Mouse (Mus musculus): ENCODE measurements around the gene Isg20l2. TPM values are rescaled to one million over a fixed set of nuclear protein-coding genes. Genes with fewer than 3 reads are reported as not detected.

Isg20l2 gene
- 8.2 TPM for polyA plus RNA-seq (2017; shearing (Covaris generic))

DNA sequence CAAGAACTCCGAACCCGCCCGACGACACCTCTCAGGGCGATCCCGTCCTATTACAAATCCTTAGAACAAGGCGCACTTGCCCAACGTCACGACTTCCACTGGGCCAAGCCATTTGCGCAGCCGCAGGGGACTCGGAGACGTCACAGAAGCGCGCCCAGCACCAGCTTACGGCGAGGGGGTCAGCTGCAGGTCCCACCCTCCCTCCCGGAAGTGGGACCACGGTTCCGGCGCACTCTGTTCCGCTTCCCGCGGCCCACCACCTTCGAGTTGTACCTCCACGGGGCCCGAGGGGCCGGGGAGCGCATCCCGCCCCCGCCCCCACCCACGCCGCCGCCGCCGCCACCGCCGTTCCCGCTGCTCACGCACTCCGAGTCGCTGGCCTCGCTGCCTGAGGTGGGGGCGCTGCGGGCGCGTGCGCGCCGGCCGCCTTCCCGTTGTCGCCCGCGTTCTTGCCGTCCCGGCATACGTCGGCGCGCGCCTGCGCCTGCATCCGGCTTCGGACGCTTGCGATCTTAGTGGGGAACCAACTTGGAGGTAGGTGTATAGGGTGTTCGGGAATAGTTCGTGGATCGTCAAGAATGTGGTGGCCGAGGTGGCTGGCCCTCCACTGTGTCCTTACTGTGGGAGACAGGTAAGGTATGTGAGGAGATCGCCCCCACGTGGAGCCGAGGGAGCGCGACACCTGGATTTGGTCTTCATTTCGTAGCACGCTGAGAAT, at the start of gene Isg20l2, which contains the start of gene Rrnad1:
Isg20l2 (plus strand) TSS at position 237 of the 718 bp plus-strand sequence.
Rrnad1 (minus strand) TSS at position 640 of the 718 bp plus-strand sequence.

DNA sequence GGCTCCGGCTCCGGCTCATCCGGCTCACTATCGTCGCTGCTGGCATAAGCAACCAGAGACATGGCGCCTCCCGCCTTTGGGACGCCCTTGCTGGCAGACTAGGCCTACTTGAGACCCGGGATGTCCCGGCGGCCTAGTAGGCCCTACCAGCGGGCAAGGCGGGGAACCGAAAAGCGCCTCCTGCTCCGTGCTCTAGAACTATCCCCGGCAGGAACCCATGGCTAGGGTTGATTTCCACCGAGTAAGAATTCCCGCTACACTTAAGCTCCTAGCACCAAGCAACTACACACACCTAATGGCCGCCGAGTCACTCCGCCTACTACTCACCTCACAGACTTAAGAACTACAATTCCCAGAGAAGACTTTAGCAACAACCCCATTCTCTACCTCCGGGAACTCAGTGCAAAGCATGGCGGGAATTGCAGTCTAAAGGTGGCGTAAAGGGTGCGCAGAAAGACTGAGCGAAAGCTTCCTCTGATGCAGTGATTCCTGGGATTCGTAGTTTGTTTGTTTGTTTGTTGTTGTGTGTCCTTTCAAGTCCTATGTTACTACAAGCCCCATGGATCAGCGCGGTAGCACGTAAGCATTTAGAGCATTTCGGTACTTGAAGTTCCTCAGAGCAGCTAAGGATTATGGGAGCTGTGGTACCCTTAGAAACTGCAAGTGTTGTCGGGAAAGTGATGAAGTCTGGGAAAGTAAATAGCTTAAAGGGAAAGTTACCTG, 44.7 kb upstream of the Isg20l2 start, which contains the start of gene Prcc:
Prcc (minus strand) TSS at position 328 of the 723 bp plus-strand sequence.

DNA sequence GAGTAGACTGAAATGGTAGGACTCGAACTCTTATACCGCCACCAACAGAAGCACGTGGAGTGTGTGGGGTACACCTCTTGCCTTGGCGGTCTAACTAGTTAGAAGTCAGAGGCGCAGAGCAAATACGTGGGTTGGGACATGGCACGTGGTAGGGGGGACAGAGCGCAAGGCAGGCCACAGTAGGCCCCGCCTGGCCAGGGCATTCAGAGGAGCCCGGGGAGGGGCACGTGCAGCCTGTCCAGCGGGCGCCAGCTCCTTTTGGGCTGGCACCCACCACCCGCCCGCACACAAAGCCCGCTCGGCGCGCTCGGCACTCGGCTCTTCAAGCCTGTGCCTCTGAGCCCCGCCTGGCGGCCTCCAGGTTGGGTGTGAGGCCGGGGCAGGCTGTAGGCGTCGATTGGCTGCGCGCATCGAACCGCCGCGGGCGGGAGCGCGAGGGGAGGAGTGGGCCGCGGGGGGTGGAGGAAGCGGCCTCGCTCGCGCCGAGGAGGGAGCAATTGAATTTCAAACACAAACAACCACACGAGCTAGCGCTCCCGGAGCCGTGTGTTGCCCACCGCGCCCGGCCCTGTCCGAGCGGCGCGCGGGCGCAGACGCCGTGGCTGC, 24.1 kb upstream of the Isg20l2 start, which contains the start of gene Hdgf:
Hdgf (plus strand) TSS at position 442 of the 606 bp plus-strand sequence.

DNA sequence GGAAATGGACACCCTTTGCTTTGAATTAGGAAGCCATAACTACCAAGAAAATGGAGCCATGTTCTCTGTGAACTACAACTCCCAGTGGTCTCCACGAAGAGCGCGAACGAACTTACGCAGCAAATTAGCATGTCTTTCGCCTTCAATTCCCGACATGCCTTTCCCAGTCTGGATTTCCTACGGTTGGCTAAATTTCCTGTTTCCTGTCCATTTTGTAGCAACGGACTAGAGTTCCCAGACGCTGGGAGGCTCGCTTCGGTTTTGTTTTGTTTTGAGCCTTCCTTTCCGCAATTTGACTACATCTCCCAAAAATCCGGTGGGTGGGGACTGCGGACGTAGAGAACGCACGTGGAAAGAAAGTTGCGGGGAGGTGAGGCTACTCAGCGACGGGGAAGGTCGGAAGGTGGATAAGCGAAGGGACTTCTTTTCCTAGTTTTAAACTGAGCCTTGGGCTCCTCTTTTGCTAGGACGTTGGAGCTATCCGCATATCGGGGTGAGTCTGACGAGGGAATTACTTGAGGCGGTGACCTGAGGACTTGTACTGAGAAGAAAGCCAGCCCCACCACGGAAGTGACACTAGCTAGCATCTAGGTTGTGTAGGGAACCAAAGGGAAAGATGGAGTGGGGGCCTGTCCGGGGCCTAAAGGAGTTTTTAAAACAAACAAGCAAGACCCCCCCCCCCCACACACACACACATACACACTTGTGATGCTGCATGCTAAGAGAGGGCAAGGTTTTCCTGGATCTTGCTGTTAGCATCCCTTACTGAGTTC, 10.6 kb upstream of the Isg20l2 start, which contains the start of gene Mrpl24:
Mrpl24 (plus strand) TSS at position 171 of the 773 bp plus-strand sequence.

DNA sequence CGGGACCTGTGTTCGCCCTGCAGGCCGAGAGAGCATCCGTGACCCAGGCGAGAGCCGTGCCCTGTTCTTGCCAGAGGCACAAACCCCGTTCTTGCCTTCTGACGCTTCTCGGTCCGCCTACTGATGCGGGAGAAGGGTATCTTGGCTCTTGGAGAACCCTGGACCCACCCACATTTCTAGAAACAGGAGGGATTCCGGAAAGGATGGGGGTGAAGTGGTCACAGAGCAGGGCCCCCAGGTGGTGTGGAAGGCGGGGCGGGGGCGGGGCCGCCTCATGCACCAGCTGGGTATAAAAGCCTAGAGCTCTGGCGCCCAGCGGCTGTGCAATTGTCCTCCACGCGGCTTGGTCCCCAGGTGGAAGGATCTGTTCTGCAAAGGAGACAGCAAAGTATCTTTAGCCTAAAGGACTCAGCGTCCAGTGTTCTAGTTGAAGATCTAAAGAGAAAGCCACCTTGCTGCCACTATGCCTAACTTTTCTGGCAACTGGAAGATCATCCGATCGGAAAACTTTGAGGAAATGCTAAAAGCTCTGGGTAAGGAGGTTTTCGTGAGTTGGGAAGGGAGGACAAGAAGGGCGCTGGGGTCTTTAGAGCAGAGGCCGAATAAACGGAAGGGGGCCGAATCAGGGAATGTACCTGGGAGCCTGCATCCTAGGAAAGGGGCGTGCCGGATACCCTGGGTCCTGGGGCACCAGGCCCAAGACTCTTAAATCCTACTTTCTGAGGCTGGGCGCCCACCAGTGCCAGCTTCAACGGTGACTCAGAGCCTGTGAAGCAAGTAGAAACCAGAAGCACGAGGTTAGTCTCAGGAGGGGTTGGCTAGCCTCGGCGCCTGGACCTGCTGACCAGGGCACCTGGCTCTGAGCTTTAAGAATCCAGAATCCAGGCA, 18.5 kb downstream of the Isg20l2 start, which contains the start of gene Crabp2:
Crabp2 (plus strand) TSS at position 289 of the 888 bp plus-strand sequence.

DNA sequence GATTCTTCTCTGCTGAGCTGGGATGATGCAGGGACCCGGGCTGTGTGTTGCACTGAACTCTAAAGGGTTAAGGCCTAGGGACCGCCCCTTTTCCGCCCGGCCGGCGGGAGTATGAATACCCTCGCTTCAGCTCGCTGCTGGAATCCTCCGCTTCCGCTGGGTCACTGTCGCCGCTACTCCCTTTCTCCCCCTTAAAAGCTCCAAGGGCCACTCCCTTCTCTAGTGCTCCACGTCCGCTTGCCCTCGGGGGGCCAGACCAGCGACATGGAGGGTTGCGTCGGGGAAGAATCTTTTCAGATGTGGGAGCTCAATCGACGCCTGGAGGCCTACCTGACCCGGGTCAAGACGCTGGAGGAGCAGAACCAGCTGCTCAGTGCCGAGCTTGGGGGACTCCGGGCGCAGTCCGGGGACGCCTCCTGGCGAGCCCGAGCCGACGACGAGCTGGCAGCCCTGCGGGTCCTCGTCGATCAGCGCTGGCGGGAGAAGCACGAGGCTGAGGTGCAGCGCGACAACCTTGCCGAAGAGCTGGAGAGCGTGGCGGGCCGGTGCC, 40.9 kb downstream of the Isg20l2 start, which contains the start of gene Nes:
Nes (plus strand) TSS at position 140 of the 550 bp plus-strand sequence.

Other genes starting within 250 kb of the Isg20l2 start
- 0.62 TPM for gene Lrrc71, start 181.7 kb upstream of the Isg20l2 start, polyA plus RNA-seq (2017; shearing (Covaris generic))
- not detected for gene Ntrk1, start 135.2 kb upstream of the Isg20l2 start, polyA plus RNA-seq (2017; shearing (Covaris generic))
- 0.71 TPM for gene Insrr, start 133.4 kb upstream of the Isg20l2 start, polyA plus RNA-seq (2017; shearing (Covaris generic))
- 122 TPM for gene Pear1, start 106.0 kb upstream of the Isg20l2 start, polyA plus RNA-seq (2017; shearing (Covaris generic))
- gene Sh2d2a, start 83.6 kb upstream of the Isg20l2 start, polyA plus RNA-seq (2017; shearing (Covaris generic)), result 329 TPM
- 12.1 TPM for gene Prcc, start 44.7 kb upstream of the Isg20l2 start, polyA plus RNA-seq (2017; shearing (Covaris generic))
- gene Hdgf, start 24.0 kb upstream of the Isg20l2 start, polyA plus RNA-seq (2017; shearing (Covaris generic)), result 31.6 TPM
- 147 TPM for gene Mrpl24, start 10.8 kb upstream of the Isg20l2 start, polyA plus RNA-seq (2017; shearing (Covaris generic))
- gene Rrnad1, start 403 bp downstream of the Isg20l2 start, polyA plus RNA-seq (2017; shearing (Covaris generic)), result 24.7 TPM
- not detected for gene Crabp2, start 18.4 kb downstream of the Isg20l2 start, polyA plus RNA-seq (2017; shearing (Covaris generic))
- not detected for gene Nes, start 40.8 kb downstream of the Isg20l2 start, polyA plus RNA-seq (2017; shearing (Covaris generic))
- not detected for gene Bcan, start 69.9 kb downstream of the Isg20l2 start, polyA plus RNA-seq (2017; shearing (Covaris generic))
- not detected for gene Hapln2, start 97.3 kb downstream of the Isg20l2 start, polyA plus RNA-seq (2017; shearing (Covaris generic))
- gene Gpatch4, start 112.8 kb downstream of the Isg20l2 start, polyA plus RNA-seq (2017; shearing (Covaris generic)), result 30.5 TPM
- 102 TPM for gene Naxe, start 128.2 kb downstream of the Isg20l2 start, polyA plus RNA-seq (2017; shearing (Covaris generic))
- not detected for gene Ttc24, start 148.0 kb downstream of the Isg20l2 start, polyA plus RNA-seq (2017; shearing (Covaris generic))
- gene Iqgap3, start 151.7 kb downstream of the Isg20l2 start, polyA plus RNA-seq (2017; shearing (Covaris generic)), result 0.97 TPM
- gene Mef2d, start 212.1 kb downstream of the Isg20l2 start, polyA plus RNA-seq (2017; shearing (Covaris generic)), result 27.2 TPM

All from activated CD4-positive, CD25-positive, alpha-beta regulatory T cell, adult 9 weeks (primary cell).